Mouse (Mus musculus) cerebellum, postnatal 4 days (tissue): ENCODE measurements at regions not wholly inside any gene's neighbourhood (a gene's known extent, or its start where the extent isn't known, plus 50 kb on each side); places are given as distances from the start of the nearest gene placed in this dataset.

Source experiments
- DNase-seq, 2 experiments: peaks; one replicate each; pipeline ENCODE4 v3.0.0; 2022; ENCODE audit warnings: low spot score in 2 of 2, mixed read lengths in 1 of 2

- DNase-seq = no peak
Observed at GRCm38 (mm10) chr2:179333587-179333986, 108.6 kb upstream of the Cdh4 start.

- no peak for DNase-seq
Observed at GRCm38 (mm10) chr2:179336235-179336634, 106.0 kb upstream of the Cdh4 start.

GRCm38 (mm10) chr2:179352676-179353075 lies 89.6 kb upstream of the Cdh4 start:
- DNase-seq = no peak

- peak in 1 of 2 experiments; percentile 8 for DNase-seq
Observed at GRCm38 (mm10) chr2:179354866-179355265, 87.4 kb upstream of the Cdh4 start.

GRCm38 (mm10) chr2:179370882-179371546 lies 71.2 kb upstream of the Cdh4 start:
- DNase-seq = no peak

GRCm38 (mm10) chr2:179371553-179371952 lies 70.7 kb upstream of the Cdh4 start:
- DNase-seq = no peak

- no peak for DNase-seq
Observed at GRCm38 (mm10) chr2:179379691-179380443, 62.4 kb upstream of the Cdh4 start.

GRCm38 (mm10) chr2:179380444-179380705 lies 61.9 kb upstream of the Cdh4 start:
- DNase-seq = no peak

GRCm38 (mm10) chr2:179381916-179382315 lies 60.3 kb upstream of the Cdh4 start:
- no peak for DNase-seq

- no peak for DNase-seq
Observed at GRCm38 (mm10) chr2:179382594-179382993, 59.6 kb upstream of the Cdh4 start.

- DNase-seq = peak in 1 of 2 experiments; percentile 14
Observed at GRCm38 (mm10) chr2:179386871-179387270, 55.4 kb upstream of the Cdh4 start.

GRCm38 (mm10) chr2:179390486-179390885 lies 51.7 kb upstream of the Cdh4 start:
- DNase-seq = no peak

GRCm38 (mm10) chr2:179390924-179391461 lies 51.2 kb upstream of the Cdh4 start:
- no peak for DNase-seq
